Mouse (Mus musculus) cortical plate, adult 2 months (tissue): ENCODE measurements at regions not wholly inside any gene's neighbourhood (a gene's known extent, or its start where the extent isn't known, plus 50 kb on each side); places are given as distances from the start of the nearest gene placed in this dataset.

Experiments used
- H3K27ac ChIP-seq: fragments of 200-500 bp; 2 replicates; pipeline ENCODE4 v1.5.1; 2012; ENCODE audit warnings: low read length, control low read depth, inconsistent platforms; ENCODE audit not compliant: insufficient read depth
- H3K4me1 ChIP-seq: fragments of 200-500 bp; 2 replicates; pipeline ENCODE4 v1.6.1; 2011; ENCODE audit warnings: low read length; ENCODE audit not compliant: control insufficient read depth, insufficient read depth
- H3K4me3 ChIP-seq: fragments of 200-500 bp; 2 replicates; pipeline ENCODE4 v1.5.1; 2011; ENCODE audit warnings: mild to moderate bottlenecking, low read length, control low read depth; ENCODE audit not compliant: insufficient read depth
- CTCF ChIP-seq: fragments of 200-500 bp; IDR thresholded peaks from 2 replicates; pipeline ENCODE4 v1.5.1; 2011; ENCODE audit warnings: mild to moderate bottlenecking, control low read depth, low read length; ENCODE audit not compliant: insufficient read depth; ENCODE audit errors: extremely low read depth
- POLR2A ChIP-seq: fragments of 200-500 bp; IDR thresholded peaks from 2 replicates; pipeline ENCODE4 v1.6.1; 2011; ENCODE audit warnings: mild to moderate bottlenecking, low read length, control low read depth; ENCODE audit not compliant: insufficient read depth; ENCODE audit errors: extremely low read depth

GRCm38 (mm10) chr9:88082931-88083479 lies 244.0 kb upstream of the Nt5e start:
- TF ChIP-seq POLR2A (no peak), CTCF (no peak)
- no peak overlapping the region for H3K4me3 ChIP-seq
- no peaks in the 10 kb centered on the region for H3K4me1 ChIP-seq
- H3K27ac ChIP-seq = no peak overlapping the region

DNA sequence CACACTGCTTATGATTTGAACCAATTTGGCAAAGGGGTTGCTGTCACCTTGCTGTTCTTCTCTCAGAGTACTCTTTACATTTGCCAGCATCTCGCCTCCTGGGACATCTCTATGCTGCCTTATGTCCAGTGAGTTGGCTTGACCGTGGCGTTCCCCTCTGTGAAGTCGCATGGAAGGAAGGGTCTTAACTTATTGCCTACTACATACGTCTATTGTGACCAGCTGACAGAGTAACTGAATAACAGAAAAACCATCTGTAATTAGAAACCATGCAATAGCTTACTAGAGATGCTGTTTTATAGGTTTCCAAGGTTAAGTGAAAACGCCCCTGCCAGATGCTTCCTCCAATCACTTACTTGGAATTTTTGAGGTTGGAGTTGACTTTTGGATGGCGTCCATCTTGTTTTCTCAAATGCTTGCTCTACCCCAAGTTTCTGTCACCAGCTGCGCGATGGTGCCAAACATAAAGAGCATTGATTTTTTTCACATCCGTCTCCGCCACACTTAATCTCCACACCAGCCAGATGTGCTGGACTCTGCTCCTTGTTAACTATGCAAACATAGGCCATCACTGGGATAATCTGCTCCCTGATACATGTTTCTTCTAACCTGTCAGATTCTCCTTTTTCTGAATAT lies 241.7 kb upstream of the Nt5e start:
- no peak for TF ChIP-seq POLR2A
- TF ChIP-seq CTCF = no peak
- Histone ChIP-seq H3K4me1 (no peaks in the 10 kb centered on the region), H3K27ac (no peak overlapping the region), H3K4me3 (no peak overlapping the region)

GRCm38 (mm10) chr9:88085866-88086265 lies 241.1 kb upstream of the Nt5e start:
- H3K27ac ChIP-seq = no peak overlapping the region
- no peaks in the 10 kb centered on the region for H3K4me1 ChIP-seq
- no peak overlapping the region for H3K4me3 ChIP-seq
- TF ChIP-seq POLR2A = no peak
- no peak for TF ChIP-seq CTCF

GRCm38 (mm10) chr9:88091781-88092527 lies 235.0 kb upstream of the Nt5e start:
- Histone ChIP-seq H3K4me3 (no peak overlapping the region), H3K4me1 (no peaks in the 10 kb centered on the region), H3K27ac (no peak overlapping the region)
- TF ChIP-seq POLR2A = no peak
- no peak for TF ChIP-seq CTCF

GRCm38 (mm10) chr9:88092561-88092960 lies 234.4 kb upstream of the Nt5e start:
- Histone ChIP-seq H3K4me1 (no peaks in the 10 kb centered on the region), H3K27ac (no peak overlapping the region), H3K4me3 (no peak overlapping the region)
- TF ChIP-seq CTCF (no peak), POLR2A (no peak)

DNA sequence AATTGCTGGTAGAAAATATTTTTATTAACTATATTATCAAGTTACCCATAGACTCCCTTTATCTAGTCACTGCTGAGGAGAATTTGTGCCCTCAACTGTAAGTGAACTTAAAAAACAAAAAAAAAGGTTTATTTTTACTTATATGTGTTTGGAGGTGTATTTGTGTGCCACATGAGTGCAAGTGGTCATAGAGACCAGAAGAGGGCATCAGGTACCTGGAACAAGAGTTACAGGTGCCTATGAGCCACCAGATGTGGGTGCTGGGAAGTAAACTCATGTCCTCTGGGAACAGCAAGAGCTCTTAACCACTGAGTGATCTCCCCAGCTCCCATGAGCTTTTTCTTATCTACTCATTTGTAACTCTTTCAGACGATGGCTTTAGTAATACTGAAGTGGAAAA lies 213.9 kb upstream of the Nt5e start:
- no peaks in the 10 kb centered on the region for H3K4me1 ChIP-seq
- TF ChIP-seq CTCF (no peak), POLR2A (no peak)
- H3K4me3 ChIP-seq = no peak overlapping the region
- H3K27ac ChIP-seq = no peak overlapping the region

GRCm38 (mm10) chr9:88120536-88120935 lies 206.5 kb upstream of the Nt5e start:
- H3K27ac ChIP-seq = no peak overlapping the region

DNA sequence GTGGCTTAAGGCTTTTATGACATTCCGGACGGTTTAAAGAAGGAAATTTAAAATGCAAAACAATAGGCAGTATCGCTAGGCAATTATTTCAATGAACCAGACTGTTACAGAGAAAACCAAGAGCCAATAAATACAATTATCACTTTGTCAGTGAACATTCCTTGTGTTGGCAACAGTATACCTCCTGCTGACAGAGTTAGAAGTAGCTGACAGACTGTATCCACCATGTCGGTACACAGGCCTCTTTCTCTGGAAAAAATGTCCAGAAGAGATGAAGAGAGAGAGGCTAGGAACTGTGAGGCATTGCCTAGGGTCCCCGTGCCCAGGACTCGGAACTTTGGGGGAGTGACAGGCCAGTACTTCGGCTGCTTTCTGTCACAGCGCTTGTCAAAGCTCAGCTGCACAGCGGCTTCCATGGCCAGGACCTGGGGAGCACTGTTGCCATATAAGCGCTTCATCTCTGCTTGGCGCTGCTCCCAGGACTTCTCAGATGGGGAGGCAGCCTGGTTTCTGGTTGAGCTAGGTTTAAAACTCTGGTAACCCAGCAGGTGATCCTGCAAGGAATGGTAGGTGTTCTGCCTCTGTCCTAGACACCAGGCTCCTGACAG lies 205.9 kb upstream of the Nt5e start:
- no peak overlapping the region for H3K27ac ChIP-seq
- no peak for TF ChIP-seq POLR2A
- no peak for TF ChIP-seq CTCF
- H3K4me1 ChIP-seq = no peaks in the 10 kb centered on the region
- H3K4me3 ChIP-seq = no peak overlapping the region

More at GRCm38 (mm10) chr9:88120536-88120935, 206.5 kb upstream of the Nt5e start:
- Histone ChIP-seq H3K4me3 (no peak overlapping the region), H3K4me1 (no peaks in the 10 kb centered on the region)
- no peak for TF ChIP-seq CTCF
- no peak for TF ChIP-seq POLR2A

DNA sequence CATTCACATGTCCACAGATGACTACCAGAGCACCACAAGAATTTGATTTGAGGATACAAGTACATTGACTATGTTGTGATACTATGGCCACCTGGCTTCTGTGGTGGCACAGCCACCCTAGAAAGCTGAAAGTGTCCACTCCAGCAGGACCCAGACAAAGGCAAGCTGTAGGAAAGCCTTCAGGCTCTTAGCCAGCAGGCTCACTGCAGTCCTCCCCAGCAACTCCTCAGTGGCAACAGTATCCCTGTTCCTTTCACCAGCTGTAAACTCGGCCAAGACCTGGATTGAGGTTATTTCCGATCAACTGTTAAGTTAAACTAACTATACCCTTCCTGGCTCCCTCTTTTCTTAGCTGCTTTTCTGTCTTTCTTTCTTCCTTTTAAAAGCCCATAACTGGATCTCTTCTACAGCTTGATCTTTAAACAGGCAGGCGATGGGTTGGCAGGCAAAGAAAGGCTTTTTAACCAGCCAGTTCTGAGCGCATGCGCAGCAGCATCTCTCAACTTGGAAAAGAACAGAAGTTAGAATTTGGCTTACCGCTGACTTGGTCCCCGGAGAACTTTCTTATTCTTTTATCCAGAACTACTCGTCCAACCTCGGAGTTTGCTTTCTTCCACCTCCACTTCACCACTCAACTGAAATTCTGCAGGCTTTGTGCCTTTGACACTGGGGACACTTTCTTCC lies 202.5 kb upstream of the Nt5e start:
- Histone ChIP-seq H3K27ac (no peak overlapping the region), H3K4me1 (no peaks in the 10 kb centered on the region), H3K4me3 (no peak overlapping the region)
- TF ChIP-seq POLR2A (no peak), CTCF (no peak)
